Mouse (Mus musculus) left cerebral cortex, postnatal 10 days (tissue): ENCODE data around the gene Pitpnm2. TPM values are rescaled to one million over a fixed set of nuclear protein-coding genes. Genes with fewer than 3 reads are reported as not detected.

Source experiments
- DNase-seq, 2 experiments: peaks; one replicate each; pipeline ENCODE4 v3.0.0; 2021 to 2022; ENCODE audit warnings: low spot score in 2 of 2, mixed read lengths in 1 of 2; ENCODE audit errors: extremely low spot score in 1 of 2
- intact Hi-C: fragments of 180-260 bp; cut with DNase I; formaldehyde crosslinking; loops from one replicate; pipeline ENCODE4 v1.15.1; 2025
- total RNA-seq, 2 experiments: library from RNA; stranded (reverse); gene quantifications; 2 replicates each; pipeline ENCODE4 v1.2.3; 2021

Pitpnm2 gene
- total RNA-seq, 2 experiments from 2014 or later: 149 to 170 TPM

GRCm38 (mm10) chr5:124192251-124192710, 57.3 kb downstream of the Pitpnm2 start:
- intact Hi-C loops: no loop called here
- no peak for DNase-seq

DNA sequence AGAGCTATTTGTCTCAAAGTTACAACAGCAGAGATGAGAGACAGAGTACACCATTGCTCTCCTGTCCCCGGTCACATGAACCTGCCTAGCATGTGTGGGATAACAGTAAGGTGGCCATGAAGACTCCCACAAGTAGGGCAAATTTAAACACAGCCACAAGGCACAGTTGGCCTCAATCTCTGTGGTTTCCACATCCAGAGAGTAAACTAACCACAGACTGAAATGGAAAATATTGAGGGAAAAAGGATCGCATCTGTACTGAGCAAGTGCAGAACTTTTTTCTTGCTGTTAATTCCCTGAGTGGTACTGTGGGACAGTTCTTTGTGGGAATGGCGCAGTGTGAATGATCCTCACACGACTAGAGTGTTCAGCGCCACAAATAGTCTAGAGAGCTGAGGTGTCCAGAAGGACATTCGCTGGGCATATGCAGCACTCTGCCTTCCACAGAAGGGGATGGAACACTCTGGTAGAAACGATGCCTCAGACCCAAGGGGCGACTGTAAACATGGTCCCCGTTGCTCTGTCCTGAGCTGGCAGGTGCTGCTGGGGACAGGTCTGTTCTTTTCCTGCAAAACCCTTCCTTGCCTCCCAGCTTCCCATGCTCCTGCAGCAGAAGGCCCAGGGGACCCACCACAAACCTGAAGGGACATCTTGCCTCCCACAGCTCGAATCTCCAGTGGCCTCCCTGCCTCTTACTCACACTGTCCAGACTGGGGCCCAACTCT, 59.3 kb downstream of the Pitpnm2 start:
- intact Hi-C loops: no loop called here
- no peak for DNase-seq

DNA sequence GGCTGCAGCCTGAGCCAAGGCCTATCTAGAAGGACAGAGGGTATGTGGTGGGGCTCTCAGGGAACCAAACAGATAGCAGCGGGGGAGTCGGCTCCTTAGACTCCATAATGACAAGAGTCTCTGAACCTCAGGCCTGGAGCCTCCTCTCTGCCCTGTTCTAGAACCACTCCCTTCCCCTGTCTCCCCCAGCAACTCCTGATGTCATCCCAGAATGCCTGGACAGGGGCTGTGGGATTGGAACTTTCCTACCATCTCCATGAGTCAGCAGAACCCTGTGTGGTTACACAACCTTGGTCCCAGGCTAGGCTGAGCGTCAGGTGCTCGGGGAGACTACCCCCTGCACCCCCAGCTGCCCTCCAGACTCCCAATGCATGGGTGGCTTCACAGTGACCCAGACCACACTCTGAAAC, 60.0 kb downstream of the Pitpnm2 start:
- no peak for DNase-seq
- intact Hi-C loops: no loop called here

GRCm38 (mm10) chr5:124187508-124188311, 61.9 kb downstream of the Pitpnm2 start:
- peak in 1 of 2 experiments; percentile 64 for DNase-seq
- intact Hi-C loops: loop anchor here (2.0 kb wide), 1 partner anchor 61 kb away; the partner anchor contains the start of gene Pitpnm2

GRCm38 (mm10) chr5:124186981-124187507, 62.5 kb downstream of the Pitpnm2 start:
- intact Hi-C loops: loop anchor here (2.0 kb wide), 1 partner anchor 62 kb away; the partner anchor contains the start of gene Pitpnm2

DNA sequence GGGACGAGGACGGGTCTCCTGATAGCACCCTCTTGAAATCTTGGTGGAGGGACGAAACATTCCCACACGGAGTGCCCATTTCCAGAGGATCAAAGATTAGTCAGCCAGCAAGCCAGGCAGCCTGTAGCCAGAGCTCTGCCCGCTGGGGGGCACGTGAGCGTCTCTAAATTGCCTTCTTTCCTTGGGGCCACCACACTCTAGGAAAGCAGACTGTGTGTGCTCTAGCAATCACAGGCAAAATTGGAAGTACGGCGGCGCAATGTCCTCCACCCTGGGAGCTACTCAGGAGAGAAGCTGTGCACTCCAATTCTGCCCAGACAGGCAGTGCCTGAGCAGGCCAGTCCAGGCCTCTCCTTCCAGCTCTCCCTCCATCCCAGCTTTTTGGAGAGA, 63.1 kb downstream of the Pitpnm2 start:
- intact Hi-C loops: loop anchor here (2.0 kb wide), 1 partner anchor 62 kb away; the partner anchor contains the start of gene Pitpnm2

More at GRCm38 (mm10) chr5:124186981-124187507, 62.5 kb downstream of the Pitpnm2 start:
- DNase-seq: peak; percentile 77 to 84

DNA sequence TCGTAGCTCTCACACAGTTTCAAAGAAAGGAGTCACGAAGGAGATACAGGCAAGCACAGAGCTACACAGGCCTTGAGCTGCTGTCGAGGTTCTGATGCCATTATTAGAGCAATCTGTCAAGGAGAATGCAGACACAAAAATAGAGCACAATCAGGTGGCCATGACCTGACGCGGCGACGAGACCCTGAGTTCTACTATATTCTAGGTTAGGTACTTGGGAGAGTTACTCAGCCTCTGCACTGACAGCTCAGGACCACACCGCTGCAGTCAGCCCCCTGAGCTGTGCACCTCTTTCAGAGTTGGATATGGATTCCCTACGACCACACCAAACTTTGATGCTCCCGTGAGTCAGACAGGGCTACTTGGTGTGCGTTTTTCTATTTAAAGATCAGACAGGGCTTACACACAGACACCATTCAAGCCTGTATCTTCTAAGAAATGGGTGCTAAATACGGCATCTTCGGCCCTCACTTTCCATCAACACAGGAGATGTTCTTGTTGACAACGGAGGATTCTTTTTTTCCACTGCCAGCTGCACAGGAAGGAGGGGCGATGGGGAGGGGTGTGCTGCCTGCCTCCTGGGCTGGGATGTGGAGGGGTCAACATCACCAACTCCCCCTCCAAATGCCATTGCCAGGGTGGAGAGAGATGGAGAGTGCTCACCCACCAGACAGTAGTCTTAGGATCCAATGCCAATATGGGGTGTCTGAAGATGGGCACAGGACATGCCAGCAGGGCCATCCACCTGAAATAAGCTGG, 63.7 kb downstream of the Pitpnm2 start:
- intact Hi-C loops: loop anchor here (2.0 kb wide), 1 partner anchor 63 kb away; the partner anchor contains the start of gene Pitpnm2
- DNase-seq: no peak

More for the DNA sequence above, 63.1 kb downstream of the Pitpnm2 start:
- peak in 1 of 2 experiments; percentile 62 for DNase-seq

DNA sequence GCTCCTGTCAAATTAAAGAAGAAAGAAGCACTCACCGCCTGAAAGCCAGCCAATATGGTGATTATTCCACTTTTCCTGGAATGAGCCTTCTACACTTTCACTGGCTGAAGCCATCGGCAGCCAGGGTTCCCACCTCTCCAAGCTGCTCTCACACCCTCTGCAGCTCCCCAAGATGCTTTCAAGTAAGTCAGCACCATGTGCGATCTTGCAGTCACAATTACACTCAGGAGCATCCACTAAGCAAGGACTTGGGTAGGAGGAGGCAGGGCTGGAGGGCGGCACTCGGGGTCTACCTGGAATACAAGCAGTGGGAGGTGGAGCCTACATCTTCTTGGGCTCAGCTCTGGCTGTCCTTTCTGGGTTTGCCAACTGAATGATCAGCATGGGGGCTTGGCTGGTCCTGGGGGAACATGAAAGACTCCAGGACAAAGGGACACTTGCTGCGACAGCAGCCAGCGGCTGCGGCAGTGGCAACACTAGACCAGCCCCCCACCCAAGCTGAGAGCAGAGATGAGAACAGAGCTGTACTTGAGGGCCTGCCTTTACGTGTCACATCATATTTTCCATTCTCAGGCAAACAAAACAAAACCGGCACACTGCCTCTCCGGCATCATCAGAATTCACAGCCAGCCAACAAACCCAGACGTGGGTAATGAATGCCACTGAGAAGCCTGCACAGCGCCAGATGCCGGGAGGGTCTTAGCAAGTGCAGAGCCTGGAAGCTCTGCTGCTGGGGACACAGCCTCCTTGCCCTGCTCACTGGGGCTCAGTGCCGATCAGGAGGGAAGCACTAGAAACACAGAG, 64.5 kb downstream of the Pitpnm2 start:
- intact Hi-C loops: no loop called here
- no peak for DNase-seq

DNA sequence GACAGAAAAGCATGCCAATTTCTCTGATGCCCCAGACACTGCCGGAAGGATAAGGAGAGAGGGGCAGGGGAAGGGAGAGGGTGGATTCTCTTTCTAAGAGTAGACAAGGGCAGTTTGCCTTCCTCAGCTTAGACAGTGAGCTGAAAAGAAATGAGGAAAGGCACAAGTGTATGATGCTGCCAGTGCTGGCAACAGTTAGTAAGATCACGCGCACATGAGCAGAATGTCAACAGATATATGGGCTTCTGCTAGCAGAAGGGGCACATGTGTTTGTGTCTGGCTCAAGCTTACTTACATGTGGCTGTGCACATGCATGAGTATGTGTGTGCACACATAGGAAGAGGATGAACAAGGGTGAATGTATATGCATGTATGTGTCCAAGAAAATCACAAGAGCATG, 65.4 kb downstream of the Pitpnm2 start:
- no peak for DNase-seq
- intact Hi-C loops: no loop called here

DNA sequence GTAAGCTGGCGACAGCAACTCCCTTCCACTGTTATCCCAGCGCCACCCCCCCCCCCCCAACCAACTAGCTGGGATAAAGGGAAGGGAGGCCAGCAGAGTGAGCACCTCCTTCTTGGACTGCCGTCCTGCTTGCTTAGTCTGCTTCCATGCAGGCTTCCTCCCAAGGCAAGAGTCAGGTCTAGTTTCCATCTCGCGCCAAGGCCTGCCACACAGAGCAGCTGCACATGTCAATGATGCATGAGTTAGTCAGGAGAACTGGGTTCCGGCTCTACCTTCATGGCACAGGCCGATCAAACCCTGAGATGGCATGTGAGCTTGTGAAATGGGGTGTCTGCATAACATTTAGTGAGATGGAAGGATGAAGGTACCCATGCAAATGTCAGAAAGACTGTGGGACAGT, 66.9 kb downstream of the Pitpnm2 start:
- no peak for DNase-seq
- intact Hi-C loops: no loop called here

DNA sequence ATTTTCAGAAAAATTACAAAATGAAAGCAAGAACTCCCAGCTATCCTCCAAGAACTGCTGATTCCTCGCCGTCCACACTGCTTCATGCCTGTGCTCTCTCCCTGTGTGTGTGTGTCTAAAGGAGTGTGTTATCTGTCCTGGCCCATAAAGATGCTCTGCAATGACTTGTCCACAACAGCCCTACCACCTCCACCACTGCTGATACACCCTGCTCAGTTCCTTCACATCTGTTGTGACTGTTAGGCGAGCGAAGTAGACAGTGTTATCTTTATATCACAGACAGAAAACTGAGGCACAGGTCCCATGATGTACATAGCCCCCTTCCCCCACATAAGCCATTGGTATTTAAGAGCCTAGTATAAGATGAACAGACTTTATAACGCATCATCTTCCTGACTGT, 67.5 kb downstream of the Pitpnm2 start:
- intact Hi-C loops: no loop called here
- DNase-seq: no peak

GRCm38 (mm10) chr5:124180500-124181167, 68.9 kb downstream of the Pitpnm2 start:
- DNase-seq: no peak
- intact Hi-C loops: no loop called here

DNA sequence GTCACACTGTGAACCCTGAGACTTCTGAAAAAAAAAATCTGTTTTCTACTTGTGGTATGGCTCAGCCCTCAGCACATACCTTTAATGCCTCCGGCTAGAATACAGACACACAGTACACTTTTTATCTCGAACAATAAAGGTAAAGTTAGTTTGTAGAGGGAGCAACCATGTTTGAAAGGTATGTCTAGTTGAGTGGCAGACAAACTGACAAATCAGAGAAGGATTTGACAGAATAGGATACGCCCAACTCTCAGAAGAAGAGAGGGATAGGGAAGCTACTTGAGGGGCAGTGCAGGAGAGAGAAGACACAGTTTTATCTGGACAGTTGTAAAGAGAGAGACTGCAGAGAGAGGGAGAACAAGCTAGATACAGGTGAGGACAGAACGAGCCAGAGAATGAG, 70.1 kb downstream of the Pitpnm2 start:
- no peak for DNase-seq
- intact Hi-C loops: no loop called here

GRCm38 (mm10) chr5:124176726-124177132, 72.8 kb downstream of the Pitpnm2 start:
- no peak for DNase-seq
- intact Hi-C loops: no loop called here

GRCm38 (mm10) chr5:124175138-124175537, 74.4 kb downstream of the Pitpnm2 start:
- intact Hi-C loops: no loop called here
- no peak for DNase-seq

DNA sequence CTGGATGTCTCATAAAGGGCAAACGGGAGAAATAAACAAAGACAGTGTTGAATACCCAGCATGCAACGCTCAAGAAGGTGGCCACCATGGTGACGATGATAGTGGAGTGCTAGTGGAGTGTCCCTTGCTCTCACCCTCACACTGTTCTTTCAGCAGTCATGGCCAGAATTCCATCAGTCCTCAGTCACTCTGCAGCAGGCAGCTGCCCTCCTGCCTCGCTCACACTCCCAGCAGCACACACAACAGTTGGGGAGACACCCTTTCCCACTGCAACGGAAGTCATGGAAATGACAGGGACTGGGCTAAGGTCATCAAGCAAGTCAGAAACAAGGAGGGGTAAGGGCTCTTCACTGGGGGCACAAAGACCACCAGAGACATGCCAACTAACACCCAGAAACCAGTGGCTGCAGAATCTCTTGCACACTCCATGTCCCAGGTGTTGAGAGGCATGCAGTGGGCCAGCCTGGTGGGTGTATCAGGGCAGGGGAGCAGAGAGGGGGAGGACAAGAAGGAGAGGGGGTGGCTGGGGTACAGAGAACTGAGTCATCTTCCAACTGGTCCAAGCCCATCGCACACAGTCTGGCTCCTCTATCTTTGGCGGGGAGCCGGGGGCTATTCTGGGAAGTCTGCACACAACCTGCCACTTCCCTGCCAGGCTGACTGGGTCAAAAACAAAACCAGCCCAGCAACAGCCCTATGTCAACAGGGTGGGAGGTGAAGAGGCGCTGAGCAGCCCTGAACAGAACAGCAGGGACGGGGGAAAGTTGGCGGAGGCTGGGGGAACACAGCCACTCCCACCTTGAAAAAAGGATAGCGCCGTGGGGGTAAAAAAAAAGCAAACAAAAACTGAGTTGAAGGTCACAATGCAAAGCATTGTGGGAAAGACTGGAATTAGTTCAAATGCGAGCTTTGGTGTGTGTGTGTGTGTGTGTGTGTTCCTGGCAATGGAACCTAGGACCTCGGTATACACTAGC, 76.3 kb downstream of the Pitpnm2 start:
- intact Hi-C loops: no loop called here

More for the DNA sequence above, 76.3 kb downstream of the Pitpnm2 start:
- DNase-seq: peak; percentile 63 to 82
